Mouse (Mus musculus): Measurements from ENCODE around the gene Pcnx.
A peak's percentile ranks its signal among the peaks of the same experiment; 100 is the strongest.

The Pcnx gene

GRCm38 (mm10) chr12:81904456-81904855, 44.6 kb downstream of the Pcnx start:
- no peak for DNase-seq (ENCODE audit: low spot score in 2 of 2)

DNA sequence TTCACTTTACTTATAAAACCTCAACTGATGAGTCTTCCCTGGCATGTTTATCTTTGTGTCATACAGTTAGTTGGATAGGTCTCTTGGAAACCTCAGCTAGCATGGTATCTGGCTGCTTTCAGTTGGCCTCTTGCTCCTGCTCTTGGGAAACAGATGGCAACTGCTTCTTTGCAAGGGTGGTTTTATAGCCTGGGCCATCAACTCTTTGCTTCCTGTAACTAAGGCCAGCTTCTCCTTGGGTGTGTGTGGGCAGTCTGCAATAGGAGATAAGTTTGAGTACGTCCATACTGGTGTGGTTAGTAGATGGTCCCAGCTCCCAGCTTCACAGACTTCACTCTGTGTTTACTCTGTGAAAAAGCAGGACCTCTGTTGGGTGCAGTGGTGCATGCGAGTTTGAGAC, 46.0 kb downstream of the Pcnx start:
- DNase-seq (ENCODE audit: low spot score in 2 of 2): no peak

DNA sequence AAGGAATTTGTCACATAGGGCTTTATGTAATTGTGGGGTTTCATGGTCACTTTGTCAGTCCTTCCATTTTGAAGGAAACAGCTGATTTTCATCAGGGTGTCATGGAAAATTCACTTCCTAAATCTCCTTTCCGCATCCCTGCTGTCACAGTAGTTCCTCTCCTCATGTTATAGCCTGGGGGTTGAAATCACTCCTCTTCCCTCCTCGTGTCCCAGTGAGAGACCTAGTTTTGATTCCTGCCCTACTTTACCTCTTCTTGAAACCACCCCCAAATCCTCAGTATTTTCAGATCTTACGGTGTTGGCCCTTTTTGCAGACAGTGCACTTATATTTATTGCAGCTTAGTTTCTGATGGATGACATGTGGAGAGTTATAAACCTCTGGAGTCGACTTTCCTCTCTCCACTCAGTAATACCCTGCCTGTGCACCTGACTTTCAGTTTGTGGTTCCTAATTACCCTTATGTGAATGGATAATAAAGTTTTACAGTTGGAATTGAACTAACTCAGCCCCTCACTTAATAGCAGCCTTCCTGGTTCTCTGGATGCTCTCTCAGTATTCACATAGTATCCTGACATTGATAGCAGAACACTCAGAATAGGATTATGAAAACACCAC, 48.0 kb downstream of the Pcnx start:
- no peak for DNase-seq (ENCODE audit: low spot score in 2 of 2)

- DNase-seq (ENCODE audit: low spot score in 2 of 2): no peak
These were observed 50.6 kb downstream of the Pcnx start for GRCm38 (mm10) chr12:81910439-81910838.

GRCm38 (mm10) chr12:81915176-81915950, 55.5 kb downstream of the Pcnx start:
- DNase-seq (ENCODE audit: low spot score in 2 of 2): peak; percentile 65 to 66

DNA sequence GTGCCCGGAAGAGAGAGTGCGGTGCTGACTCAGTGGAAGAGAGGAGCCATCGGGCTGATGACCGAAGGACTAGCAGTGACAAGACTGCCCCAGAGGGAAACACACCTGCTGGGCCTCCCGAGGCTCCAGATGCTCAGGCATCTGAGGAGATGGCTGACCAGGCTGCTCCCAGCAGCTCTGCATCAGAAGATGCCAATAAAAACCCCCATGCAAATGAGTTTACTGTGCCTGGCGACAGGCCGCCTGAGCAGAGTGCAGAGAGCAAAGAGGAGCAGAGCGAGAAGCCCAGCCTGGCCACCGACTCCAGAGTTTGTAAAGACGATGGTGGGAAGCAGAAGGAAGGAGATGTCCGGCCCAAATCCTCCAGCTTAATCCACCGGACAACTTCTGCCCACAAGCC, 58.5 kb downstream of the Pcnx start:
- DNase-seq (ENCODE audit: low spot score in 2 of 2): no peak

GRCm38 (mm10) chr12:81918886-81919285, 59.1 kb downstream of the Pcnx start:
- no peak for DNase-seq (ENCODE audit: low spot score in 2 of 2)

DNA sequence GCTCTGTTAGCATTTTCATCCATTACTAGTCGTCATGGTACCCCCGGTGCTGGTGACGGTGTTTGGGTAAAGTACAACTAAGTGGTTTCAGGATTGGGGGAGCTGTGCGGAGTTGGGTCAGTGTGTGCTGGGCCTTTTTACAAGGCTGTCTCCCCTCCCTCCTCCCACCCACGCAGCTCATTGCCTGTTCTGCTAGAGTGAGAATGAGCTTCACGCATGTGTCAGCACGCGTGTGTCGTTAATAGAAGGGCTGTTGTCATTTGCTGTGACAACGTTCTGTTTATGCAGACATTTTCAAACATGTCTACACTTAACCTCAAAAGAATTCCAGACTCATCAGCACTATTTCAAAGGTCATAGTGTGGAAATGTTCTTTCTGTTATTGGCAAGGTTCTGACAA, 60.2 kb downstream of the Pcnx start:
- DNase-seq (ENCODE audit: low spot score in 2 of 2): no peak

DNA sequence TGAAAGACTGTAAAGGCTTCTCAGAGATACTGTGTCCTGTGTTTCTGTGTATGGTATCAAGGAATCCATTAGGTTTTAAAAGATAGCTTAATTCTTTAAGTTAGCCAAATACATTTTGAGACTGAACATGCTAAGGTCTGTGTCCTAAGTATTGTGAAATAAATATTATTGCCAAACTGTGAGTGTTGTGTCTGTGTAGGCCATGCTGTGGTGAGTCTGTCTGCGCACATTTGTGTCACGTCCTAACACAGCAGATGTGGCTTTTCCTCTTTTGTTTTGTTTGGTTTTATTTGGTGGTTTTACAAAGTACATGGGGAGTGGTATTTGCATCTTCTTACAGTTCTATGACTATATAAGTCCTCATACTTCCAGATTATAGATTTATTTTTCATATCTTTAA, 60.8 kb downstream of the Pcnx start:
- no peak for DNase-seq (ENCODE audit: low spot score in 2 of 2)

GRCm38 (mm10) chr12:81921785-81922184, 62.0 kb downstream of the Pcnx start:
- no peak for DNase-seq (ENCODE audit: low spot score in 2 of 2)

GRCm38 (mm10) chr12:81922838-81923237, 63.0 kb downstream of the Pcnx start:
- no peak for DNase-seq (ENCODE audit: low spot score in 2 of 2)

DNA sequence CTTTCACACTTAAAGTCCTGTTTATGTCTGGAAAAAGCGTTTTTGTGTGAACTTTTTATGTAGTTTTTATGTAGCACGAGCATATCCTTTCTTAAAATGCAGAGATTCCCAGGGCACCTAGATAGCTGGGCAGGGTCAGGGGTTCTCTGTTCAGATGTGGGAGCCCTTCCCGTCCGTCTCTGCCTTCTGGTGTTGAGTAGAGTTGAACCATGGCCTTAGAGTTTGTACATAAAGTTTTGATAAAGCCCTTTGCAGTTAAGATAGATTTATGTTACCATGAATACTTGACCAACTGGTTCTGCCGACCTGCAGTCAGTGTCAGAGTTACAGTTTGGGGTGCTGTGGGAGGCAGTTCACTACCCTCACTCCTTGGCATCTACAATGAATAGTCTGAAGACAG, 67.3 kb downstream of the Pcnx start:
- DNase-seq (ENCODE audit: low spot score in 2 of 2): no peak

DNA sequence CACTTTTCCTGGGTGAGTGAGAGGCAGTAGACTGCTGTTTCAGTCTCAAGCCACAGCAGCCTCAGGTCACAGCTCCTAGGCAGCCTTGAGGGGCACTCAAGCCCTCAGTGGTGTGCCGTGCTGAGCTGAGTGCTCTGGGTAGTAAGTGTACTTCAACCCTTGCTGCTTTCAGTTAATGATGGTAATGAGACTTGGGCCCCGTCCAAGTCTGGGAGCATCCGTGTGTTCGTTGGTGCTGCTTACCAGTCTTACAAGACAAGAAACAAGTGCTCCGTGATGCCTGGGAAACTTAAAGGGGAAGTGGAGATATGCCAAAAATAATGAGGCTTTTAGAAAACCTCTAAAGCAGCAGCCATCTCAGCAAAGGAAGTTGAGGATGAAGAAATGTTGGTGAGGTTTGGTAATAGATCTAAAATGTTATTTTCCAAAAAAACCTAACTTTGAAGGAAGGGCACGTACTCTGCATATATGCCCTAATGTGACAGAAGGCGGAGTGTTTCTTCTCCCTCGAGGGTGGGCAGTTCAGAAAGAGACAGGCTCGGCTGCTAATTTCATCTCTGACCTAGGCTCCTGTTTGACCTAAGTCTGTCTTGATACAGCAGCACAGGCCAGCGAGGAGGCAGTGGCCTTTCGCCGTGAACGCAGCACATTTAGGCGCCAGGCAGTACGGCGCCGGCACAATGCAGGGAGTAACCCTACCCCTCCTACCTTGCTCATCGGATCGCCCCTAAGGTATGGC, 68.0 kb downstream of the Pcnx start:
- no peak for DNase-seq (ENCODE audit: low spot score in 2 of 2)

- no peak for DNase-seq (ENCODE audit: low spot score in 2 of 2)
These were observed 68.6 kb downstream of the Pcnx start for GRCm38 (mm10) chr12:81928382-81928770.

DNA sequence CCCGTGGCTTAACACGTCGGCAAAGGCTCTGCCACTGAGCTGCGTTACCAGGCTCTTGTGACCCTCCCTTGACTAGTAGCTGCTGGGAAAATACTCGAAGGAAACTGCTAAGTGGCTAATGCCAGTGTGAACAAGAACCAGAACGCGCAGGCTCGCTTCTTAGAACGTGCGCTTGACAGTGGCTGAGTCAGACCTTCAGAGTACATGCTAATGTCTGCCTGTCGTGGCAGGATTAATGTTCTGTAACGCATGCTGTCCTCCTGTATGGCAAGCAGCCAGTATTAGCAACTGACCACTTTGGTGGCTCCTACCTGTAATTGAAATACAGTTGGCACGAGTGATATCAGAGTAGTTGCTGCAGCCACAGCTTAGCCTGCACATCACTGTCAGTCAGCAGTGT, 72.2 kb downstream of the Pcnx start:
- DNase-seq (ENCODE audit: low spot score in 2 of 2): no peak

DNA sequence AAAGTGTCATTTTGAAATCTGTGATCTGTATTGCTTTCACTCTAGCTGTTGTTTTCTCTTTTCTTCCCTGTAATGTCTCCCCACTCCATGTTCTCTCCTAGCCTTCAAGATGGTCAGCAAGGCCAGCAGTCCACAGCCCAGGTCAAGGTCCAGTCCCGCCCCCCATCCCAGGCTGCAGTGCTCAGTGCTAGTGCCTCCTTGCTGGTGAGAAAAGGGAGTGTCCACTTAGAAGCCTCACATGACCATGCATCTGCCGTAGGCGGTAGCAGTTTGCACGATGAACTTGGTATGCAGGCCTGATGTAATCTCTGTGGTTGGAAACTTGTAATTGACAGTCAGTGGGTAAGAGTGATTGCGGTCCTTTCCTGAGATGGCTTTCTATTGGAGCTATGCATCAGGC, 73.6 kb downstream of the Pcnx start:
- no peak for DNase-seq (ENCODE audit: low spot score in 2 of 2)

DNA sequence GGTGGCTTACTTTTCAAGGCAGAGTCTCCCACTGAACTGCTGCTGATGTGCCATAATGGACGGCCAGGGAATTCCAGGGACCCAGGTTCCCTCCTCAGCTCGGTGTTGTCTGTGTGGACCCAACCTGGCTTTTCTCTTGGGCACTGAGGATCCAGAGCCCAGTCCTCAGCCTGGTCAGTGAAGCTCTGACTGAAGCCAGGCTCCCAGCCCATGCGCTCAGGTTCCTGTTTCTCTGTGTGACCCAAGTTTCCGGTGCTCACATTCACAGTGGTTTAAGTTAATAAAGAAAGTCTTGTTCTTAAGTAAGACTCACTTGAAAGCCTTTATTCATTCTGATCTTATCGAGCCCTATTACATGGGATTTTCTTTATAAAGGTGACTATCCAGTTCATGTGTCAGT, 74.7 kb downstream of the Pcnx start:
- DNase-seq (ENCODE audit: low spot score in 2 of 2): no peak

DNA sequence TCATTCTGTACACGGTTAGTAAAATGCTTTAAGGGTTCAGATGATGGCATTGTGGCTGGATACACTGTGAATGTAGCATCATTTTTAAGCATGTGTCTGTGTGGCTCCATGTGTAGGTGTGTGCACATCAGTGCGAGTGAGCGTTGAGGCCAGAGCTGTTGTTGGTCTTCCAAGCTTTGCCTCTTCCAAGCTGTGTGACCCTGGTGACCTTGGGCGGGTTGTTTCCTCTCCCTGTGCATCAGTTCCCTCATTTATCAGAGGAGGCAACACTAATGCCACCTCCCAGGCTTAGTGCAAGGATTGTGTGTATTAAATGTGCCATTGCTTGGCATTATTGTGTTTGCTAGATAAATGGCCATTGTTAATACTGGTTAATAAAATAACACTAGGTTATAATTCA, 76.2 kb downstream of the Pcnx start:
- DNase-seq (ENCODE audit: low spot score in 2 of 2): no peak

GRCm38 (mm10) chr12:81941191-81941590, 81.4 kb downstream of the Pcnx start:
- DNase-seq (ENCODE audit: low spot score in 2 of 2): no peak

- DNase-seq (ENCODE audit: low spot score in 2 of 2): no peak
These were observed 83.7 kb downstream of the Pcnx start for GRCm38 (mm10) chr12:81943331-81944062.

GRCm38 (mm10) chr12:81949026-81949425, 89.2 kb downstream of the Pcnx start:
- no peak for DNase-seq (ENCODE audit: low spot score in 2 of 2)

- DNase-seq (ENCODE audit: low spot score in 2 of 2): no peak
These were observed 90.2 kb downstream of the Pcnx start for GRCm38 (mm10) chr12:81950016-81950415.

Data from right cerebral cortex, postnatal 36 days (tissue).